27 mouse cellular contexts compared by ENCODE assay signal in genomic region chr3:106221625-106222265, GRCm38 (mm10). TPM values are rescaled to one million over a fixed set of nuclear protein-coding genes. Genes with fewer than 3 reads are reported as not detected.
"Had no signal": no experiment of that assay in that cellular context is flagged by ENCODE, and none has a peak within 500 bp of the region (broad histone marks: within the 10 kb centered on the region; RNA-seq: fewer than 3 reads in every experiment).

No protein-coding gene starts in this region.

- H3K4me2 ChIP-seq: intestine, embryonic 15.5 days; limb, embryonic 13.5 days; liver, embryonic 12.5 days; lung, embryonic 15.5 days; midbrain, embryonic 12.5 days; neural tube, embryonic 15.5 days; stomach, embryonic 15.5 days had no signal

- H3K4me1 ChIP-seq: intestine, embryonic 15.5 days; limb, embryonic 13.5 days; liver, embryonic 12.5 days; lung, embryonic 15.5 days; midbrain, embryonic 12.5 days; neural tube, embryonic 15.5 days; stomach, embryonic 15.5 days had no signal

- H3K27ac ChIP-seq: intestine, embryonic 15.5 days; layer of hippocampus, adult 2 months; limb, embryonic 13.5 days; liver, embryonic 12.5 days; lung, embryonic 15.5 days; midbrain, embryonic 12.5 days; neural tube, embryonic 15.5 days; stomach, embryonic 15.5 days had no signal

- H3K9ac ChIP-seq: intestine, embryonic 15.5 days; limb, embryonic 13.5 days; liver, embryonic 12.5 days; lung, embryonic 15.5 days; midbrain, embryonic 12.5 days; neural tube, embryonic 15.5 days; stomach, embryonic 15.5 days had no signal

- H3K9me3 ChIP-seq: intestine, embryonic 15.5 days; lung, embryonic 15.5 days; midbrain, embryonic 12.5 days; neural tube, embryonic 15.5 days; stomach, embryonic 15.5 days had no signal

- H3K4me3 ChIP-seq: intestine, embryonic 15.5 days; layer of hippocampus, adult 2 months; limb, embryonic 13.5 days; liver, embryonic 12.5 days; lung, embryonic 15.5 days; midbrain, embryonic 12.5 days; myocyte; neural tube, embryonic 15.5 days; stomach, embryonic 15.5 days had no signal

- H3K27me3 ChIP-seq: intestine, embryonic 15.5 days; limb, embryonic 13.5 days; liver, embryonic 12.5 days; lung, embryonic 15.5 days; midbrain, embryonic 12.5 days; neural tube, embryonic 15.5 days; stomach, embryonic 15.5 days had no signal

- ATAC-seq: intestine, embryonic 15.5 days; liver, embryonic 12.5 days had no signal

- DNase-seq: kidney, adult 2 months; kidney, postnatal 4 days; left cerebral cortex, postnatal 4 days; lung, postnatal 4 days; retina, postnatal 1 day; right cerebral cortex, postnatal 4 days; spleen, adult 18-20 months; thymus, adult 2 months; thymus, postnatal 25 days had no signal

- H3K36me3 ChIP-seq: intestine, embryonic 15.5 days; limb, embryonic 13.5 days; liver, embryonic 12.5 days; lung, embryonic 15.5 days; midbrain, embryonic 12.5 days; neural tube, embryonic 15.5 days; stomach, embryonic 15.5 days had no signal

RNA-seq across cellular contexts. Expression of gene Chil4, which starts 2.4 kb away (rescaled TPM):
- total RNA-seq: layer of hippocampus, adult 2 months; layer of hippocampus, postnatal 10 days; left cerebral cortex, adult 18-20 months; left cerebral cortex, postnatal 10 days; left cerebral cortex, postnatal 4 days; megakaryocyte-erythroid progenitor cell, adult 5-6 weeks; midbrain, postnatal 0 days had no signal
- polyA plus RNA-seq: intestine, embryonic 15.5 days; limb, embryonic 13.5 days; liver, embryonic 12.5 days; liver, embryonic 16.5 days; midbrain, embryonic 12.5 days; midbrain, postnatal 0 days; myocyte; neural tube, embryonic 11.5 days; neural tube, embryonic 15.5 days; stomach, embryonic 15.5 days; testis, adult 2 months; urinary bladder, adult 2 months had no signal

RNA-seq across cellular contexts. Expression of gene Chil3, which starts 54.4 kb away (rescaled TPM):
- total RNA-seq: layer of hippocampus, adult 2 months; left cerebral cortex, adult 18-20 months; left cerebral cortex, postnatal 10 days; left cerebral cortex, postnatal 4 days; midbrain, postnatal 0 days had no signal
- polyA plus RNA-seq: liver, embryonic 12.5 days; lung, embryonic 15.5 days; midbrain, embryonic 12.5 days; midbrain, postnatal 0 days; myocyte; neural tube, embryonic 11.5 days; neural tube, embryonic 15.5 days had no signal
